Mouse (Mus musculus) right cerebral cortex, postnatal 25 days (tissue): ENCODE data around the gene Elmo3.

Experiments used
- DNase-seq: peaks from one replicate; pipeline ENCODE4 v3.0.0; 2022

Elmo3 gene

DNA sequence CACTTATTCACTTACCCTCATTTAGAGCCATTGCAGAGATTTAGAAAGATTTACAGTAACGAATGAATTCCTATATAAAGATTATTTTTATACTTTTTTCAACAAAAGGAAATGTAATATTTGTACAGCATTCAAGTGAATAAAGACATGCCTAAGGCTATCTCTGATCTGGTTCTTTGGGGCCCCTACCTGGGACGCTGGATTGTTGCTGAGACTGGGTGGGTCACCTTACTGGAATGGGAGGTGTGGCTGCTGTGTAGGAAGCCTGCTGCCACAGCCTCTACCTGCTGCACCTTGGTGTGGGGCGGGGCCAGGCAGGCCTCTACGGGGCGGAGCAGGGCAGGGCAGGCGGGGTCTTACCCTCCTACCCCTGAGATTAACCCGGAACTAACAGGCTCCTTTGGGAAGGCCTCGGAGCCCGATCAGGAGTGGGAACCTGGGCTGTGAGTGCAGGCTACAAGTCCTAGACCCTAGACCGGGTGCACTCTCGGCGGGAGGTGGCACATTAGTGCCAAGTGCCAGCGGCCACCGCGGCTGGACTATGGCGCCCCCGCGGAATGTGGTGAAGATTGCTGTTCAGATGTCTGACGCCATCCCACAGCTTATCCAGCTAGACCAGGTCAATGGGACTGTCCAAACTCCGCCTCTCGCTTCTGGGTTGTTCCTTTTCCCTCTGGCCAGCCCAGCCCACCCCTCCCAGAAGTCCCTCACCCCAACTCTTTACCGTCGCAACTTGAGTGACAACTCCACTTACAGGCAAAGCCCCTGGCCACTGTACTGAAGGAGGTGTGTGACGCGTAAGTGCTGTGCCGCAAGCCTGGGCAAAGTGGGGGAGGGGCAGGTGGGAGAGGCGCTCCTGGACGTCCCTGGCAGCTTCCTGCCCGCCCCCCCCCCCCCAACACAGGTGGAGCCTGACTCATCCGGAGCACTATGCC, at the start of gene Elmo3:
Gene Elmo3 (plus strand): TSS at position 391 of the 935 bp plus-strand sequence.
- peak; percentile 45 for DNase-seq

DNA sequence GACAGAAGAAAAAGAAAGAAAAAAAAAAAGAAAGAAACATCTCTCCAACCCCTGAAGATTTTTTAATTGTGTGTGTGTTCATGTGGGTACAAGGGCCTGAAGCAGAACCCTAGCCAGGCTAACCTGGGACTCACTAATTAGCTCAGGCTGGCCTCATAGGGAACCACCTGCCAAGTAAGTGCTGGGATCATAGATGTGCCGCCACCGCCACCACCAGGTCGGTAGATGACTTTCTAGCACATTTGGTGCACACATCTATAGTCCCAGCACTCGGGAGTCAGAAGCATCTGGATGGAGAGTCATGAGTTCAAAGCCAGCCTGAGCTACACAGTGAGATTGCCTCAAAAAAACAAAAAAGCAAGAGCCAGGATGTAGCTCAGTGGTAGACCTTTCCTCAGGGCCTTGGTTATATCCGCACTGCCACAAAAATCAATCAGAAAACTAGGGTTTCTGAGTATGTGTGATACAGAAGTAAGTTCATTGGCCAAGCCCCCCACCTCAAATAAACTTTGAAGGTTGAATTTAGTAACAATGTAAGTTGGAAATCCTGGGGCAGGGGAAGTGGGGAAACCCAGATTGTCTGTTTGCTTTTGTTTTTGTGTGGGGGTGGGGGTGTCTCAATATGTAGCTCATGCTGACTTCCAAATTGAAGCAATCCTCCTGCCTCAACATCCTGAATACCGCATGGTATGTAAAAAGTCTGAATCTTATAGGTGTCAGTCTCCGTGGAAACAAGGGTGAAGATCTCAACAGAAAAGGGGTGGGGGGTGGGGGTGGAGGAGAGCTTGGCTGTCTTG, 47.9 kb upstream of the Elmo3 start:
- no peak for DNase-seq

DNA sequence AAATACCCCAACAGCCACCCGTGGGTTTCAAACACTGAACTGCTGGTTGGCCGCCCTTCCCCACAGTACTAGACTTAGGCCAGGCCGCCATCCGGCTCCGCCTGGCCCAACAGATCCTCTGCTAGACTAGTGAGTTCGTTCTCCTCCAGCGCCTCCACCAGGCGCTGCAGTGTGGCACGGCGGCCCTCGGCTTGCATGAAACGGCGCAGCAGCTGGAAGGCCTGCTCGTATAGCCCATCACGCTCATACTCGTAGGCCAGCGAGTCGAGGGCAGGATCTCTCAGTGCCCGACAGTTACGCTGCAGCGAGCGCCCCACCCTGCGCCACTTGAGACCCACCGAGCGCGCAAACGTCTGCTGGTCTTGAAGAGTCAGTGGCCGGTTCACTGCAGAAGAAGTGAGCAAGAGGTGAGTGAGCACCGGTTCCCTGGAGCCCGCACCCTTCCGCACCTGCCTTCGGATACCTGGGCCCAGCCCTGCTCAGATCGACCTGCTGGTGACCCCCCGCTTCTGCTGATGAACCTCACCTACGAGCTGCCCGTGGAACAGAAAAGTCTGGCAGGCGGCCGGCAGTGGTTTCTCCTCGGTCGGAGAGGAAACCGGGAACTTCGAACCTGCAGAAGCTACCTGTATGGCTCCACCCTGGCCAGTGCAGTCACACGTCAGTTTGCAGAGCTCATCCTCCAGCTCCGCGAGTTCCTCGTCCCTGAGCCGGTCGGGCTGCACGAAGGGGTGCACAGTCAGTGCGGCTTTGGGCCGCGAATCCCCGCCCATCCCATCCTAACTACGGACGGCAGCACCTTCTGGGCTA, 46.3 kb upstream of the Elmo3 start:
- no peak for DNase-seq

DNA sequence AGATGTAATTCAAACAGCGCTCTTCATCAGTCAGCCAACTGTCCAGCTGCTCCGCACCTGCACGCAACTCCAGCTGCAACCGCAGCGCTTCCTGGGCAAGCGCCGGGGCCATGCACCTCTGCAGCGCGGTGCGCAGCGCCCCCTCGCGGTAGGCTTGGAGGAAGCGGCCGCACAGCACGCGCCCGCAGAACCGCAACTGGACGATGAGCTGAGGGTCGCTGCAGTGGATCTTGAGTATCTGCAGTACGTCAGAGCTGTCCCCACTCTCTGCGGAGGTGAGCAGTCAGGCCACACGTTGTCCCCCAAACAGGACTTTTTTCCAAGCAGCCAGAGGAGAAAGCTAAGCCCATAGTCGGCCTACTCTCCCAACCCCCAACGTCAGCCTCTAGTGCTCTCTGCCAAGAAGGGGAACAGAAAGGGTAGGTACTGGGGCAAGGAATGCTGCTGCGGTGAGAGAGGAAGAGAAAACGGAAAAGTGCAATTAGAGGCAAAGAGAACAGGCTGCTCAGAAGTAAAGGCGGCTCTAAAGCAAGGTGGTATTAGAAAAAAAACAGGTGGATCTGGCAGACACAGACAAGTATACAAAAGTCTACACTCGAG, 45.6 kb upstream of the Elmo3 start:
- peak; percentile 75 for DNase-seq

DNA sequence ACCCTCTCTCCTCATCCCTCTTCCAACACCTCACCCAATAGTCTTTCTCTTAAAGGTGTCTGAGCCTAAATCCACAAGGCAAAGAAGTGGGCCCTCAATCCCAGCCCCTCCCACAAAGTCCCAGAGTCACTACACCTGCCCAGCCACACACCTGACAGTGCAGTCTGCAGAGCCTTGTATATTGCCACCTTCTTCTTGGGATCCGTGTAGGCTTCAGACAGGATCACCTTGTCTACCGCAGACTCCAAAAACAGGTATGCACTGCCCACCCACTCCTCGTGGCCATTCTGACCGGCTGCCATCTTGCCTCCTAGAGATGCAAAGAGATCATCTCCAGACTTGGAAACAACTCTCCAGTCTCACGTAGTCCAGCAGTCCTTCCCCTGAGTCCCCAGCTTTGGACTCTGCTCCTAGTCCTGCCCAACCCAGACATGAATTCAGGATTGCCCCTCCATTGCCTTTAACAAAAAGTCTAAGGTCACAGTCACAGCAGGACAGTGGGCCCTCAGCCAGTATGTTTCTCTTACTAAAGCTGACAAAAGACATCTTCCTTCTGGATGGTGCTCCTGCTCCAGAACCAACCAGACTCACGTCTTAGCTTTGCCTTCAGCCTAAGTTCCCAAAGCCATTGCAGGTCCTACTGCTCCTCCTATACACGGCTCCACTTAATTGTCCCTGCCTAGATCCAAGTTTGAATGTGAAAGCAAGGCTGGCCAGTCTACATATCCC, 44.9 kb upstream of the Elmo3 start:
- no peak for DNase-seq

DNA sequence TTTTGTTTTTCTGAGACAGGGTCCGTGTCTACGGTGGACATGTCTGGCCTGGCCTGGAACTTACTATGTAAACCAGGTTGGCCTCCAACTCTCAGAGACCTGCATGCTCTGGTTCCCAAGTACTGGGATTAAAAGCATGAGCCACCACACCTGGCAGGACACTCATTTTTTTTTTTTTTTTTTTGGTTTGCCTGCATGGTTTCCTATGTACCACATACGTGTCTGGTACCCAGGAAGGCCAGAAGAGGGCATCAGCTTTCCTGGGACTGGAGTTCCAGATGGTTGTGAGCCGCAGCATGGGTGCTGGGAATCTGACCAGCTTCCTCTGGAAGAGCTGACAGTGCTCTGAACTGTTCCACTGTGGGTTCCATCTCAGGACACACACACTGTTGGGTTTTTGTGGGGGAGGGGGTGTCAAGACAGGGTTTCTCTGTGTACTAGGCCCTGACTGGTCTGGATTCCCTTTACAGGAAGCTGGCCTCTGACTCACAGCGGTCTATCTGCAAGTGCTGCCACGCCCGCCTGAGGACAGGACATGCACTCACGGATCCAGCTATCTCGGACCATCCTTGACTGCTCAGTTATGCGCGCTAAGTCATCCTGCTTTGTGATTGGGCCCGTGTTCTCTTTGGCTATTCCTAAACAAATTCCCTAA, 43.9 kb upstream of the Elmo3 start:
- DNase-seq = no peak

DNA sequence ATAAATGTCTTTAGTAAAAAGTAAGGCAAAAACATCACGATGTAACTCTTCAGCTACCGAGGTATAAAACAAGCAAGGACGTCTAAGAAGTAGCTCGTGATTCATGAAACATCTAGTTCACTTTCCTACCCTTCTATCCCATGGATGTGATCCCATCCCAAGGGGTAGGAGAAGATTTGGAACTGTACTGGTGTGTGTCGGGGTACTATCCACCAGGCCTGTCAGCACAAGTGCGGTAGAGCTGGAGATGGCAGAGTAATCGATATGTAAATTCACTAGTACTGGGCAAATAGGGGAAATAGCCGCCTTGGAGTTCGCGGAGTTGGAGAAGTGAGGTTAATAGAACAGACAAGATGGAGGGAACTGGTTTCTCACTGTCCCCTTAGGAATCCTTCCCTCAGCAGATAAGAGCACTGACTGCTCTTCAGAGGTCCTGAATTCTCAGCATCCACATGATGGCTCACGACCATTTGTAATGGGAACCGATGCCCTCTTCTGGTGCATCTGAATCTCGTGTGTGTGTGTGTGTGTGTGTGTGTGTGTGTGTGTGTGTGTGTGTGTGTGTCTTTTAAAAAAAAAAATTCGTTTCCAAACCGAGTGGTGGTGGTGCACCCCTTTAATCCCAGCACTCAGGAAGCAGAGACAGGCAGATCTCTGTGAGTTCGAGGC, 42.0 kb upstream of the Elmo3 start:
- DNase-seq = no peak

DNA sequence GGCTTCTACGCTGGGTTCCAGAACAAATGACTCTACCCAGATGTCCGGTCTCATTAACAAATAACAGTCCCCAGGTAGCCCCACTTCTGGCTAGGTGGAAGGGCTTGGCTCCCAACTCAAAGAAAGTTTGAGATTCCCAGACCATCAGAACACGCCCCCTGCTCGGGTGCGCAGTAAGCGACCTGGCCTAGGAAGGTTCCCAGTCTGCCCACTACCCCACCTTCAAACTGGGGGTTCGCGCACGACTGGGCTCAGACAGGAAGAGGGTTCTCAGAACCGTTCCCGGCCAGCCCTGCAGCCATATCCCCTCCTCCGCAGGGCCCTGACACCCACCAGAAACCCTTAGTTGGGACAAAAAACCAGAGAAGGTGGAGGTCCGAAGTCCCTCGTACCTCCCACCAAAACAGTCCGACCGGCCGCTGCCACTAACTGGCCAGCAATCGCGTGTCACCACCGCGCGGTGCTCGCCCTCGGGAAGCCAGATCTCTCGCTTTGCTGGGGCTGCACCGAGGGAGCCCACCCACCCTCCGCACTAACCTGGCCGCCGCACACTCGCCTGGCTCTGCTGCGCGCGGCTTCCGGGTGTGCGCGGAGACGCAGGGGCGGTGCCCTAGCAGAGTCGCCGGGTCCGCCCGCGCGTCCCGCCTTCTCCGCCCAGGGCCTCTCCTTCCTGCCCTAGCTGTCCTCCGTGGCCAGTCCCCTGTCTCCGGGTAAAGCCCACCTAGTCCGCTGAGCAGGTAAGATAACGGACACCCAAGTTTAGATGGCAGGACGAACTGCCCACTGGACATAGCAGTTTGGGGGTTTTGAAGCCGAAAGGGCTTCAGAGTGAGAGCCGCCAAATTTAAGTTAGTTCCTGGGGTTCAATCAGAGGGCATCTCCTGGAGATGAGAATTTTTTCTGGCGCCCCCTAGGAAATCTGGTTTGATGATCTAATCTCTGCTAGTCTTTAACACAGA, 41.1 kb upstream of the Elmo3 start, which contains the start of the genes Tradd and Fbxl8:
Gene Tradd (minus strand): TSS at position 586 of the 959 bp plus-strand sequence.
Gene Fbxl8 (plus strand): TSS at position 625 of the 959 bp plus-strand sequence.
- DNase-seq = no peak

DNA sequence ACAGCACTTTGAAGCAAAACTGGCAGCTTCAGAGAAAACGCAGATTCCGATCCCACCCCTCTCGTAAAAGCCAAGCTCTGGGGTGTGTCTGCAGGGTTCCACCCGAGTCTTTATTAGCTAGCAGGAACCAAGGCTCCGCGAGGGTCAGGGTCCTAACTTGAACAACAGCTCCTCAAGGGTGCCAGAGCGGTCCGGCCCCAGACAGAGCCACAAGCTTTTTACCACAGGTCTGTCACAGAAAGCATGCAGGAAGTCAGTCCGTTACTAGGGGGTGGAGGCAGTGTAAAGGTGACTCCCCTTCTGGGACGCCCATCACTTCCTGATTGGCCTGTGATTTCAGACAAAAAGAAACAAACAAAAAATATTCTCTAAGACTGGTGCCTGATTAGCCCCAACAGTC, 40.3 kb upstream of the Elmo3 start:
- no peak for DNase-seq

DNA sequence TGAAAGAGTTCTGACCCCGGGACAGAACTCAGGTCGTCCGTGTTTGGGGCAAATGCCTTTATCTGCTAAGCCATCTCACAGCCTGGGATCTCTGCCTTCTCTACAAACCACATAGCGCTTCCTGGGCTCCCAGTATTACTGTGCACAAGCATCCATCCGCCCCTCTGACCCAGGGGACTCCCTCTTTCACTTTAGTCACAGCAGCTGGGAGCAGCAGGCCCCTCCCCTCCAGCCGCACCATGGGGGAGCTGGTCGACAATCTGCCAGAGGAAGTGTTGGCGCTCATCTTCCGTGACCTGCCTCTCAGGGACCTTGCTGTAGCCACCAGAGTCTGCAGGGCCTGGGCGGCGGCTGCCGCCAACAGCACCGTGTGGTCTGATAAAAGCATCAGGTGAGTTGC, 38.6 kb upstream of the Elmo3 start:
- no peak for DNase-seq

DNA sequence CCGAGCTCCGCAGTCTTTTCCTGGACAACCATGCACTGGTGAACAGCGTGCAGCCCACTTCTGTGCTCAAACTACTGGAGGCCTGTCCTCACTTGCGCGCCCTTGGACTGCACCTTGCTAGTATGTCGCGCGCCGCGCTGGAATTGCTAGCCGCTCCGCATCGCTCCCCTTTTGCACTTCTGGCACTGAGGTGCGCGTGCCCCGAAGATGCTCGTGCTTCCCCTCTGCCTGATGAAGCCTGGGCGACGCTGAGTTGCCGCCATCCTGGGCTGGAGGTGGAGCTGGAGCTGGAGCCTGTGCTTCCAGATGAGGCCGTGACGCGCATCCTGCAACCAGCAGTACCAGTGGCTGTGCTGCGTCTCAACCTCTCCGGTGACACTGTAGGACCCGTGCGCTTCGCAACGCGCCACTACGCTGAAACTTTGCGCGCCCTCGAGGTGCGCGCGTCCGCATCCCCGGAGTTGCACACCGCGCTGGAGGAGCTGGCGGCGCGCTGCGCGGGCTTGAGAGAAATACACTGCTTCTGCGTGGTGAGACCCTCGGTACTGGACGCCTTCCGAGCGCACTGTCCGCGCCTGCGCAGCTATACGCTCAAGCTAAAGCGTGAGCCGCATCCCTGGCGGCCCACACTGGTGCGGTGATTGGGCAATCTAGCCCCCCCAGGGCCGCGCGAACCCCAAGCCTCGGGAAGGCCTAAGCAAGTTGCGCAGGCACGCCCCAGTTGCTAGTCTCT, 36.9 kb upstream of the Elmo3 start:
- DNase-seq = peak; percentile 87

DNA sequence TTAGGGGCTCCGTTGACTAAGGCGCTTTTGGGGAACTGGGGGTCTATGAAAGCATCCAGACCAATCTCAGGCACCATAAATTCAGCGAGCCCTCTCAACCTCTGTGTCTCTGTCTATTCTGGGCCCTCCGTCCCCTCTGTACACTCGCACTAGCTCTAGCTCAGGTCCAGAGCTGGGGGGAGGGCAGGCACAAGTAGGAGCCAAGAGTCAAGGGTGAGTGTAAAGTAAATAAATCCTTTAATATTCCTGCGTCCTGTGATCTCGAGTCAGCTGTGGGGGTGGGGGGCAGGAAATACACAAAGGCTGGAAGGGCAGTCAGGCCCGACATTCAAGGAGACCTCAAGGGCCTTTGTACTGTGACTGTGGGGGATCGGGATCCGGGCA, 36.3 kb upstream of the Elmo3 start:
- no peak for DNase-seq

DNA sequence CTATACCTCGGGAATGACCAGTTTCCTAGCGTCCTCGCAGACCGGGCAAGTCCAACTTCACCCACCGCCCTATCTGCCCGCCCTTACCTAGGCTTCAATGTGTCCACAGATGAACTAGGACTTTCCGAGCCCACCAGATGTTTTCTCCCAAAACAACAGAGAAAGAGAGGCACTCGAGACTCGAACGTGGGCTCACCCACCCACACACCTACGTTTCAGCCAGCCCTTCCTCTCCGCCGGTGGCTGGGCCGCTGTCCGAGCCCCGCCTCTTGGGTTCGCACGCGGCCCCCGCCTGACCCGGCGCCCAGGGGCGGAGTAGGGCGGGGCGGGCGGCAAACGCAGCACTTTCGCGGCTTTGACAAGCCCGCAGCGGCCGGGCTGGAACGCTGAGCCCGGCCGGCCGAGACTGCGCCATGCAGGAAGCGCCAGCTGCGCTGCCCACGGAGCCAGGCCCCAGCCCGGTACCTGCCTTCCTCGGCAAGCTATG, 35.9 kb upstream of the Elmo3 start, which contains the start of gene Hsf4:
Gene Hsf4 (plus strand): TSS at position 341 of the 487 bp plus-strand sequence.
- peak; percentile 63 for DNase-seq

DNA sequence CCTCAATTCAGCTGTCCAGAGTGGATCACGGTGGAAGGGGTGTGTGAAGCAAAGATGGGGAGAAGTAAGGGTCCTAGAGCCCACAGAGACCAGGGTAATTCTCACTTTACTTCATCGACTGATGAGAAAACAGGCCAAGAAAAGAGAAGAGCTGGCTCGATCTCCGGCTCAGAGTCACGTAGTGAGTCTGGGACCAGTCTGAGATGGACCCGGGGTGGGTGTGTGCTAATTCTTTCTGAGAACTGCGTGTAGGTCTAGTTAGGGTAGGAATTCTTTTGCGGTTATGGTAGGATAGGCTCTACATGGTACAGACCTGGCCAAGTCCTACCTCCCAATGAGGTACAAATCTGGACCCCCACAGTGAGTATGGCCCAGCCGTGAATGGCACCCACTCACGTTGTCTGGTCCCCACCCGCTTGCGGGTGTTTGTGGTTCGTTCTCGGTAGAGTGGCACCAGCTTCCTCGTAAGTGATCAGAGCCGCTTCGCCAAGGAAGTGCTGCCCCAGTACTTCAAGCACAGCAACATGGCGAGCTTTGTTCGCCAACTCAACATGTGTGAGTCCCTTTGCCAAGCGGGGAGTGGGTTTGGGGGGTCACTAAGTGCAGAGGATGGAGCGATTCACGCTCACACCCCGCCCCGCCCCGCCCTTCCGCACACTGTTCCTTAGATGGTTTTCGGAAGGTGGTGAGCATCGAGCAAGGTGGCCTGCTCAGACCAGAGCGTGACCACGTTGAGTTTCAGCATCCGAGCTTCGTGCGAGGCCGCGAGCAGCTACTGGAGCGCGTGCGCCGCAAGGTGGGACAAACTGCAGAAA, 35.1 kb upstream of the Elmo3 start:
- no peak for DNase-seq

DNA sequence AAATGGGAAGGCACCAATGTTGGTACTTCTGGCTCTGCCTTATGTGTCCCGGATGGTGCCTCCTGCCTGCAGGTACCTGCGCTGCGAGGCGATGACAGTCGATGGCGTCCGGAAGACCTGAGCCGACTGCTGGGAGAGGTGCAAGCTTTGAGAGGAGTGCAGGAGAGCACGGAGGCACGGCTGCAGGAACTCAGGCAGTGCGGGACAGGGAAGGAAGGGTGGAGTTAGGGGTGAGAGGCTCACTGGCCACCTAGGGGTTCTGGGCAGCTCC, 34.5 kb upstream of the Elmo3 start:
- no peak for DNase-seq

DNA sequence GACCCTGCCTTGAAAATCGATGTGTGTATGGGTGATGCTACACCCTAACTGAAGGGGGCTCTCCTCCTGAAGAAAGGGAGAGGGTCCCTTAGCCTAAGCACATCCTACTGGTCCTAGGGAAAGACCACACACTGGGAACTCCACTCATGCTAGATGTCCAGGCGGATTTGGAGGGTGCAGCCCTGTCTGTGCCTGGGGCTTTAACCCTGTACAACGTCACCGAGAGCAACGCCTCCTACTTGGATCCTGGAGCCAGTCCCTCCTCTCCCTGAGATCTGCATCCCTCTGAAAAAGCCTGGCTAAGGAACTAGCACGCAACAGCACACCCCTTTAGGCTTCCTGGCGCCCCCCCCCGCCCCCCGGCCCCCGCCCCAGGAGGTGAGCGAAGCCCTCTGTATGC, 30.0 kb upstream of the Elmo3 start:
- no peak for DNase-seq

DNA sequence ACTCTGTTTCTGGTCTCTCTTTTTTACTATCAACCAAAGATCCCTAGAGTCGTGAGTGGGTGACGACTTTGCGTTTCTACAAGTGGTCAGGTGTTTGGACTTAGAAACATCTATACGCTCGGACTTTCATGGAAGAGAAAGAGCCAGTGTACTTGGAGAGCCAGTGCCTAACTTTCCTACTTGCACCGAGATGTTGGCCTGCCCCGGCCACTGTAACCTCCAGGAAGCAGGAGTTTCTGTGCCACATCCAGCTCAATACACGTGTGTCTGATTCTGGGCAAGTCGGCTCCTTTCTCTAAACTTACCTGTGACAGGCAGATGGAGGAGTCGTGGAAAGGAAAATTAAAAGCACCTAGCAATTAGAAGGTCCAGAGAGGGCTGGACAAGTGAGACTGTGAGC, 29.6 kb upstream of the Elmo3 start, which contains the start of gene Nol3:
Gene Nol3 (plus strand): TSS at position 301 of the 400 bp plus-strand sequence.
- DNase-seq = no peak
